Mouse (Mus musculus): ENCODE results near the gene Mif. TPM values are rescaled to one million over a fixed set of nuclear protein-coding genes. Genes with fewer than 3 reads are reported as not detected.

Gene Mif
- polyA plus RNA-seq, 1 experiment = 344 TPM

DNA sequence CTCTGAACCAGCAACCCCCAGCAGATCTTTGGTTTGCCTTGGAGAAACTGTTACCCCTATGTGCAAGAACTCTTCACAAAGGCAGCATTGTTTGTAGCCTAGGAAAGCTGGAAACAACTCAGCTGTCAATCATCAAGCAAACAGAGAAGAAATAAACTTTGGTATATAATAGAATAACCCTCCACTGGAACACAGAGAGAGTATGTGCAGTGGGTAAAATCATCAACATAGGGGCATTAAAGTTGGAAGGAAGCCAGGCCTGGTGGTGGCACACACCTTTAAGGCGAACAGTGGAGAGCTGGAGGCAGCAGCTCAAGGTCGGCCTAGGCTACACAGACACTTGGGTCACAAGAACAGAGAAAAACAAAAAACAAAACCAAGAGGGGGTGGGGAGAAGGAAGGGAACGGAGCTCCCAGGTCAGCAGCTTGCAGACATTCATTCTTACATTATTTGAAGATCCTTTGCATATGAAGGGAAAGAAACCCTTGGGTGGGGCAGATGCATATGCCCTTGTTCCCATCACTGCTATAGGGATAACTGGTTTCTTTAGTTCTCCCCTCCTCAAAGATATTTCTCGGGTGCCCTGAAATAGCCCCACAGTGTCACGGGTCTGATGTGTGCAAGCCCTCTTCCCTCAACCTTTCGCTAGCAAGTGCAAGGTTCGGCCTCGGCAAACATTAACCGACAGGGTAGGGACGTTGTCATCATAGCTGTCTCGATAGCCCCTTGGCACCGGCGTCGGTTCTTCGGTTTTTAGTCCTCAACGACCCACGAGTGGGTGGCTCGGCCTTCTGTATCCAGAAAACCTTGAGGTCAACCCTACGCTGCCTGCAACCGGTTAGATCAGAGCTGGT lies 21.8 kb upstream of the Mif start:
- Histone ChIP-seq H3K4me1 (ENCODE audit: control insufficient read depth, insufficient read depth, low read length) (no peaks in the 10 kb centered on the region), H3K4me3 (replicated peaks; ENCODE audit: control insufficient read depth, low read depth, low read length) (no peak overlapping the region), H3K27ac (ENCODE audit: control insufficient read depth, insufficient read depth, low read depth, low read length, poor library complexity) (no peak overlapping the region)
- WGBS = 68% methylated on average over 20 of the region's 20 CpGs
- TF ChIP-seq CTCF (IDR thresholded peaks at IDR 0.05; ENCODE audit: control insufficient read depth, insufficient read depth, low read length) = no peak
- TF ChIP-seq POLR2A (IDR thresholded peaks at IDR 0.05; ENCODE audit: borderline replicate concordance, control insufficient read depth, low read depth, low read length) = no peak

DNA sequence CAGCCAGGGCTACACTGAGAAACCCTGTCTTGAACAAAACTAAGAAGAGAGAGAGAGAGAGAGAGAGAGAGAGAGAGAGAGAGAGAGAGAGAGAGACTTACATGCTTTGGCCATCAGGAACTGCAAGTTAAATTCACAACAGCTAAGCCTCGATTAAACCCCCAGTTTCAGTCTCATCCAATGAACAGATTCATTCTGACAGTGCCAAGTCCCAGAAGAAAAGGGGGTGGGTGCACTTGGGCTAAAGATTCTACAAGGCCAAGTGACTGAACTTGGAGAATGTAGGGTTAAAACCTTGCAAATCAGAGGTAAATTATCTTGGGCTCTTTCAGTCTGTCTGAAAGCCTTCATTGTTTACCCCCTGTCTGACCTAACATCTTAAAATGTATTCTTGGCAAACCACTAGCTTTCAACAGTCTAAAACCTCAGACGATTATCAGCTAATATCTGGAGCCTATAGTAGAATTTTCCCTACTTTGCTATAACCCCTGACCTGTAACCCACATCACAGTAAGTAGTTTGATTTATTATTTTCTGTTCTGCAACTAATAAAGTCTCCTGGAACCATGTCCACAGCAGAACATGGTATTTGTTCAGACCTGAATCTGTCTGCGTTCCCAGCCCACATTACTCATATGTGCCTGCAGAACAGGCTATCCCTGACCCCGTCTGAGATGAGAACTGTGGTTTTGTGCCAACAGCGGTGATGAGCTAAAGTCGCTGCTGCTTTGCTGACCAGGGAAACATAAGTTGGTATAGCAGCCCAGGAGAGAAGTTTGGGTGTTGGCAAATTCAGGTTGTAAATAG lies 20.9 kb upstream of the Mif start:
- TF ChIP-seq POLR2A (IDR thresholded peaks at IDR 0.05; ENCODE audit: borderline replicate concordance, control insufficient read depth, low read depth, low read length) (no peak), CTCF (IDR thresholded peaks at IDR 0.05; ENCODE audit: control insufficient read depth, insufficient read depth, low read length) (no peak)
- H3K4me3 ChIP-seq (replicated peaks; ENCODE audit: control insufficient read depth, low read depth, low read length) = no peak overlapping the region
- H3K4me1 ChIP-seq (ENCODE audit: control insufficient read depth, insufficient read depth, low read length) = no peaks in the 10 kb centered on the region
- WGBS = 64% methylated on average over 6 of the region's 6 CpGs
- no peak overlapping the region for H3K27ac ChIP-seq (ENCODE audit: control insufficient read depth, insufficient read depth, low read depth, low read length, poor library complexity)

GRCm38 (mm10) chr10:75880351-75880750 lies 20.3 kb upstream of the Mif start:
- 89% methylated on average over 10 of the region's 10 CpGs for WGBS
- no peak overlapping the region for H3K4me3 ChIP-seq (replicated peaks; ENCODE audit: control insufficient read depth, low read depth, low read length)
- TF ChIP-seq POLR2A (IDR thresholded peaks at IDR 0.05; ENCODE audit: borderline replicate concordance, control insufficient read depth, low read depth, low read length) (no peak), CTCF (IDR thresholded peaks at IDR 0.05; ENCODE audit: control insufficient read depth, insufficient read depth, low read length) (no peak)
- no peak overlapping the region for H3K27ac ChIP-seq (ENCODE audit: control insufficient read depth, insufficient read depth, low read depth, low read length, poor library complexity)
- H3K4me1 ChIP-seq (ENCODE audit: control insufficient read depth, insufficient read depth, low read length) = no peaks in the 10 kb centered on the region

- Histone ChIP-seq H3K4me1 (ENCODE audit: control insufficient read depth, insufficient read depth, low read length) (no peaks in the 10 kb centered on the region), H3K27ac (ENCODE audit: control insufficient read depth, insufficient read depth, low read depth, low read length, poor library complexity) (no peak overlapping the region), H3K4me3 (replicated peaks; ENCODE audit: control insufficient read depth, low read depth, low read length) (no peak overlapping the region)
- 77% methylated on average over 3 of the region's 3 CpGs for WGBS
- no peak for TF ChIP-seq CTCF (IDR thresholded peaks at IDR 0.05; ENCODE audit: control insufficient read depth, insufficient read depth, low read length)
- no peak for TF ChIP-seq POLR2A (IDR thresholded peaks at IDR 0.05; ENCODE audit: borderline replicate concordance, control insufficient read depth, low read depth, low read length)
These were observed 18.8 kb upstream of the Mif start for GRCm38 (mm10) chr10:75878836-75879235.

GRCm38 (mm10) chr10:75873543-75874170 lies 13.6 kb upstream of the Mif start:
- no peak overlapping the region for H3K27ac ChIP-seq (ENCODE audit: control insufficient read depth, insufficient read depth, low read depth, low read length, poor library complexity)
- H3K4me3 ChIP-seq (replicated peaks; ENCODE audit: control insufficient read depth, low read depth, low read length) = no peak overlapping the region
- no peak for TF ChIP-seq POLR2A (IDR thresholded peaks at IDR 0.05; ENCODE audit: borderline replicate concordance, control insufficient read depth, low read depth, low read length)
- no peak for TF ChIP-seq CTCF (IDR thresholded peaks at IDR 0.05; ENCODE audit: control insufficient read depth, insufficient read depth, low read length)
- H3K4me1 ChIP-seq (ENCODE audit: control insufficient read depth, insufficient read depth, low read length) = no peaks in the 10 kb centered on the region; the same call in 1 of the 2 replicates
- WGBS = 68% methylated on average over 10 of the region's 10 CpGs

DNA sequence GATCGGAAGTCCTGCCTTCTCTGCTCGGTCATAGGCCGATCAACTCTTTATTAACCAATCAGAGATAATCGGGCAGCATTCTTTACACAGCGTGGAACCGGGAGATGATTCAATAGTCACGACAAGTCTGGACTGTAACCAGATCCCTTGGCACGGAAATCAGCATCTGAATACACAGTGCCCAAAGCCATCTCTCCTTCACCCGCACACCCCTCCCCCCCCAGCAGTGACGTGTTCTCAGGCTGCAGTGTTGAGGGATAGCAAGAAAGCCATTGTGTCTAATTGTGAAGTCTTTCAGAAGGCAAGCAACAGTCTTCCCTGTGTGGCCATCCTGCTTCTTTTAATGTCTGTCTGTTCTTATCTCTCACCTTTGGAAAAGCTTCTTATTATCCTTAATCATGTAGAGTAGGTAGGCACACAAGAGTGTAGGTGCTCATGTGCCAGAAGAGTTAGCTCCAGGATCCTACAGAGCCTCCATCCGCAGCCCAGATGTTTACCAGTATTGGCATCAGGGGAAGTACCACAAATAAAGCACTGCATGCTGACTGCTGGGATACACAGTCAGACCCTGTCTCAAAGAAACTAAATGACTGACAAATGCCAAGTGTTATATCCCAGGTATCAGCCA lies 13.0 kb upstream of the Mif start:
- Histone ChIP-seq H3K4me3 (replicated peaks; ENCODE audit: control insufficient read depth, low read depth, low read length) (peak overlapping the region; percentile 41), H3K4me1 (ENCODE audit: control insufficient read depth, insufficient read depth, low read length) (no peaks in the 10 kb centered on the region; the same call in 1 of the 2 replicates), H3K27ac (ENCODE audit: control insufficient read depth, insufficient read depth, low read depth, low read length, poor library complexity) (no peak overlapping the region)
- WGBS = 9% methylated on average over 11 of the region's 11 CpGs
- TF ChIP-seq CTCF (IDR thresholded peaks at IDR 0.05; ENCODE audit: control insufficient read depth, insufficient read depth, low read length) (no peak), POLR2A (IDR thresholded peaks at IDR 0.05; ENCODE audit: borderline replicate concordance, control insufficient read depth, low read depth, low read length) (no peak)

- 38% methylated on average over 10 of the region's 10 CpGs for WGBS
- no peak overlapping the region for H3K27ac ChIP-seq (ENCODE audit: control insufficient read depth, insufficient read depth, low read depth, low read length, poor library complexity)
- no peaks in the 10 kb centered on the region; the same call in 1 of the 2 replicates for H3K4me1 ChIP-seq (ENCODE audit: control insufficient read depth, insufficient read depth, low read length)
- TF ChIP-seq POLR2A (IDR thresholded peaks at IDR 0.05; ENCODE audit: borderline replicate concordance, control insufficient read depth, low read depth, low read length) (no peak), CTCF (IDR thresholded peaks at IDR 0.05; ENCODE audit: control insufficient read depth, insufficient read depth, low read length) (no peak)
- peak overlapping the region; percentile 27 for H3K4me3 ChIP-seq (replicated peaks; ENCODE audit: control insufficient read depth, low read depth, low read length)
These were observed 12.2 kb upstream of the Mif start for GRCm38 (mm10) chr10:75872025-75872914.
